Mouse (Mus musculus) liver, adult 2 months (tissue): ENCODE data around the gene Ipo9.

Source experiments
- CTCF ChIP-seq: fragments of 200-500 bp; IDR thresholded peaks from 2 replicates; pipeline ENCODE4 v1.5.1; 2011; ENCODE audit warnings: low read depth, low read length, control low read depth
- POLR2A ChIP-seq: fragments of 200-500 bp; IDR thresholded peaks from 2 replicates; pipeline ENCODE4 v1.6.1; 2011; ENCODE audit warnings: low read length, control low read depth; ENCODE audit not compliant: insufficient read depth; ENCODE audit errors: extremely low read depth

GRCm38 (mm10) chr1:135366380-135366779 is 63.9 kb downstream of the Ipo9 start:
- TF ChIP-seq CTCF (no peak), POLR2A (no peak)
